Mouse (Mus musculus) left cerebral cortex, adult 2 months (tissue): Measurements from ENCODE around the gene Wdr91. TPM values are rescaled to one million over a fixed set of nuclear protein-coding genes. Genes with fewer than 3 reads are reported as not detected.

Experiments
- DNase-seq, 2 experiments: peaks; one replicate each; pipeline ENCODE4 v3.0.0; 2021 to 2022; ENCODE audit warnings: low spot score in 2 of 2, mixed read lengths in 1 of 2; ENCODE audit errors: extremely low spot score in 1 of 2
- H3K27ac ChIP-seq: fragments of 200-600 bp; 2 replicates; pipeline ENCODE4 v1.8.1; 2022
- H3K4me3 ChIP-seq: fragments of 200-600 bp; 2 replicates; pipeline ENCODE4 v1.8.1; 2022
- CTCF ChIP-seq: fragments of 200-600 bp; IDR thresholded peaks from 2 replicates; pipeline ENCODE4 v1.8.1; 2022; ENCODE audit warnings: antibody characterized with exemption, mild to moderate bottlenecking, moderate library complexity
- intact Hi-C: fragments of 180-260 bp; cut with DNase I; formaldehyde crosslinking; loops from one replicate; pipeline ENCODE4 v1.15.1; 2025
- total RNA-seq, 2 experiments: library from RNA; stranded (reverse); gene quantifications; 2 replicates each; pipeline ENCODE4 v1.2.3; 2021

The Wdr91 gene
- total RNA-seq, 2 experiments from 2014 or later: 29.3 to 30.7 TPM

DNA sequence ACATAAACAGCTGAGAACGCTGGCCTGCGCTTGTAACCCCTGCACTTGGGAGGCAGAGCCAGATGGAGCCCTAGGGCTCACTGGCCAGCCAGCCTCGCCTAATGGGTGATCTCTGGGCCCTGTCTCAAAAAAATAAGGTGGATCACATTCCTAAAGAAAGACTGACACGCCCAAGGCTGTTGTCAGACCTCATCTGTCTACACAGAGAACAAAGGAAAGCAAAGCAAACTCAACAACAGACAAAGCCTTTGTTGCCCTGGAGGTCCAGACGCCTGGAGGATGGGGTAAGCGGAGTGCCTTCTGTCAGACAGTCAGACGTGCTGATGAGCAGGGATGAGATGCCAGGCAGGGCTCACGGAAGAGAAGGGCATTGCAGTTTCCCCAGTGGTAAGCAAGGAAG, 43.9 kb downstream of the Wdr91 start:
- Histone ChIP-seq H3K4me3 (no peak overlapping the region), H3K27ac (no peak overlapping the region)
- TF ChIP-seq CTCF: no peak
- intact Hi-C loops: no loop called here
- no peak for DNase-seq

DNA sequence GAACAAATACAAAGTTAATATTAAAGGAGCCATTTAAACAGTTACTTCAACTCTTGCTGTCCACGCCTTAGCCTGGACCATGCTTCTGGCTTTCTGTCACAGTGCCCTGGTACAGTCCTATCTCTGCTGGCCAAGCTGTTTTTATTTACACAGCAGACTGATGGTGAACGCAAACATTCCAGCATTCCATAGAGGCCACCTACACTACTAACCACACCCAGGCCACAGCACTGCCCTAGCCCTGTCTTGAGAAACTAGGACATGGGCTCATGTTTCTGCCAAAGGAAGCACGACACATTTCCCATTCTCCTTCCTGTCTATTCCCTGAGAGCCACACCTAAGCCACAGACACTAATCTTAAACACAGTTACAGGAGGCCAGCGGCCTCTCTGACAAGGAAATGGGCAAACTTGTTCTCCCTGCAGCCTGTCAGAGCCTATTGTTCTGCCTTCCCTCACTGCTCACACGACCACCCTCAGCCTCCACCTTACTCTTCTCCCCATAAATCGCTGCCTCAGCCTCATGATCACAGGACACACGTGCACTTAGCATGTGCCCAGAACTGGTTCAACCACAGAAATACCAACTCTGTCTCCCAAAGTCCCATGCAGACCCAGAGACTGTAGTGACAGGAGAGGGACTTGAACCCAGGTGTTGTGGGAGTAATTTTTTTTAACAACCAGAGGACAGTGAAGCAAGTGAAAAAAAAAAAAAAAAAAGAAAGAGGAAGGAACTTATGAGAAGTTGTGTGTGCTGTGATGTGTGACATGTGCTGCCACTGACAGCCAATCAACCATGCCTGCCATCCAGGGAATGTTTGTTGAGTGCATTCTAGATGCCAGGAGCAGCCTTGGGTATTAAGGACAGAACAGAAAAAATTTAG, 44.7 kb downstream of the Wdr91 start:
- Histone ChIP-seq H3K4me3 (no peak overlapping the region), H3K27ac (peak overlapping the region; percentile 55)
- intact Hi-C loops: no loop called here
- no peak for DNase-seq
- no peak for TF ChIP-seq CTCF

DNA sequence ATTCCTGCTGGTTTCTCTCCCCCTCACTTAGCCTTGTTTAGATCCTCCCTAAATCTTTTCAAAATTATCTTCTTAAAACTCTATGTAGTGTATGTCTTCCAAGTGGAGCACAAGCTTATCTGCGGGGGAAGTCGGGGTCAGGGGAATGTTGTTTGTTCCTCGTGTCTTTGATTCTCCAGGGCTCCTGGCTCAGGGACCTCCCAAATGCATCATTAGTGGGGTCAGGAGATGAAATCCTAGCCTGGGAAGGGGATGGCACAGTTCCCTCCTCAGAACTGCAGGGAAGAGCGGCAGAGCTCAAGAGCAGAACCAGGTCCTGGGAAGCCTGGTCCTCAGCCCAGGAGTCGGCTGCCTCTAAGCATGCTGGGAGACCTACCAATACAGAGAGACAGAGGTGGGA, 45.5 kb downstream of the Wdr91 start:
- DNase-seq: no peak
- H3K27ac ChIP-seq: peak overlapping the region; percentile 55
- H3K4me3 ChIP-seq: no peak overlapping the region
- intact Hi-C loops: no loop called here
- no peak for TF ChIP-seq CTCF

DNA sequence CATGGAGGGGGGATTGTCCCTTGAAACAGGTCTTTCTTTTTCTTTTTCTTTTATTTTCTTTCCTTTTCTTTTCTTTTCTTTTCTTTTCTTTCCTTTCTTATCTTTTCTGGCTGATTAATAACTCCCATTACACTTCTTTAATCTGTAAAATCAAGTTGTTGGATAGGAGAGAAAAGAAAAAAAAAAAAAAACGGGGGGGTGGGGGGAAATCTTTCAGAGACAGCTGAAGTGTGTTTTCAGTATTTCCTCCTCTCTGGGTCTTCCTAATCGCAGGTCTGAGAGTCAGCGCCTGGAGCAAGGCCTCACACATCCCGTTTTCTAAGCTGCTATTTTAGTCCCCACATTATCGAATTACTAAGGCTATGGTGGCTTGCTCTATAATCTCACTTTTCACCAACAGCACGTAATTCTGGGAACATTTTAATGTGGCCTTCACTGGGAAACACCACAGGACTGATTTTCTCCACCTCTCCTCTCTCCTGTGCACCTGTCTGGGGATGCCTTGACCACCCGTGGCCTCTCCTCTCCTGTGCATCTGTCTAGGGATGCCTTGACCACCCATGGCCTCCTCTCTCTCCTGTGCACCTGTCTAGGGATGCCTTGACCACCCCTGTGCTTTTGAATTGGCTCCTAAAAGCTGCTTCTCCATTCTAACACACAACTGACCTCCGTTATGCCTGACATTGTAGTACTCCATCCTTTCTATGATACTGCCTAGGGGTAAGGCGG, 46.7 kb downstream of the Wdr91 start:
- TF ChIP-seq CTCF: no peak
- intact Hi-C loops: no loop called here
- H3K4me3 ChIP-seq: peak overlapping the region; percentile 32
- H3K27ac ChIP-seq: no peak overlapping the region; the same call in 1 of the 2 replicates
- DNase-seq: no peak

DNA sequence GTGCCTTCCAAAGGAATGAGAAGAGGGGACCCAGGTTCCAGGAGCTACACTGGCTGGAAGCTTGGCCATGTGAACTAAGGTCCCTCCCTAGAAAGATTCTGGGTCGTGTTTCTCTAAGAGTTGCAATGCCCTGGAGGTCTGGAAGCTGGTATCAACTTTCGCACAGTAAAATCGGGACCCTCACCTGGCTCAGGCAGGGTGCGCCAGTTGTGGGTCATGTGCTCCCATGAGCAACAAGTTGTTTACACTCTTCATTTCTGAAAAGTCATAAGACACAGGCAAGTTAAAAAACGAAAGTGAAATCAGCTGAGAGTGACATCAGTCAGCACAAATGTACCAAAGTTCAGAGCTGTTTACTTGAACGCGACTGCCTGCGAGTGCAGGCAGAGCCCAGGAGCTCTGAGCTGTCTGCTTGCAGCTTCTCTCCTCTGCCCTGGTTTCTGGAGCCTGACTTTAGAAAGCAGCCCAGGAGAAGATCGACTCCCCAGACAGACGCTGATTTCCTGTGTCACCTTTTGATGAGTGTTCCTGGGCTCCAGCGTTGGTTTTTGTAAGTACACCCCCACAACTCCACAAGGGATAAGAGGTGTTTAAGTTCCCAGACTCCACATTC, 47.8 kb downstream of the Wdr91 start, which contains the start of gene Tmem140:
Gene Tmem140 (plus strand): TSS at position 356 of the 613 bp plus-strand sequence.
- peak within 1 kb of the TSS; percentile 32 for H3K4me3 ChIP-seq
- intact Hi-C loops: no loop called here
- H3K27ac ChIP-seq: peak within 1 kb of the TSS; percentile 85
- DNase-seq: no peak
- TF ChIP-seq CTCF: no peak

DNA sequence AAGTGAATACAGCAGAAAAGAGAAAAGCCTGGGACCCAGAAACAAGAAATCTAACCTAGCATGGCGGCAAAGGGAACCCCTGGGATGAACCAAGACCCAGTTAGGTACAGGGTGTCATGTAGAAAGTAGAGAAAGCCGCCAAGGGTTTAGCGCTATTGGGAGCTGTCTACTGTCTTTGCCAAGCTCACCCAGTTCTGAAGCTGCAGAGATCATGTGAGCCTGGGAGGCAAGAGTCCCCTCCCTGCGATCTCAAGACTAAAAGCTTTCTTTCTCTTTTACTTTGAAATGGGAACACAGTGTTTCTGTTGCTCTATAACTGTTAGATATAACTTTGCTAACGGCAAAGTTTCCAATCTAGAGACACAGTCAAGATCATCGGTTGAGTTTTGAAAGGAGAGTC, 48.3 kb downstream of the Wdr91 start:
- Histone ChIP-seq H3K4me3 (peak overlapping the region; percentile 32), H3K27ac (peak overlapping the region; percentile 85)

DNA sequence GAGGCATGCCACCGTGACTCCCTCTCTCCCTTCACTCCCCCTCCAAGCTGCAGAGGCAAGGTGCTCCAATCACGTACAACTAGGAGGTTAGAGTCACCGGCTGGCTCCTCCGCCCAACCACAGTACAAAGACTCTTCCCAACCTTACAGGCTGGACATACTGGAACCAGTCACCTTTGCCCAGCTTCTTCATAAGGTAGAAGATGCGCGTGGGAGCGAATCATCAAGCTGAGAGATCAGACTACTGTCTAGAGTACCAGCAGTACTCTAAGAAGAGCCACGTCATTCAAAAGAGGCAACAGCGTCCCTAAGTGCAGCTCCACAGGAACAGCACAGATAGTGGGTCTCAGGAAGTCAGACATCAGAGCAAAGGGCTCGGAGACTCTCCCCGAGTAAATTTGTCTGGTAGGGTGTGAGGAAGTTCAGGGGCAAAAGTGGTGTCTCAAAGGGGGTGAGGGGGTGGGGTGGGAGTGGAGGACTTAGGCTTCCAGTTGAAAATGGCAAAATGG, 49.1 kb downstream of the Wdr91 start:
- TF ChIP-seq CTCF: no peak
- H3K4me3 ChIP-seq: no peak overlapping the region
- DNase-seq: no peak
- no peak overlapping the region for H3K27ac ChIP-seq
- intact Hi-C loops: no loop called here

More for the DNA sequence above, 48.3 kb downstream of the Wdr91 start:
- intact Hi-C loops: no loop called here
- no peak for DNase-seq
- TF ChIP-seq CTCF: no peak

DNA sequence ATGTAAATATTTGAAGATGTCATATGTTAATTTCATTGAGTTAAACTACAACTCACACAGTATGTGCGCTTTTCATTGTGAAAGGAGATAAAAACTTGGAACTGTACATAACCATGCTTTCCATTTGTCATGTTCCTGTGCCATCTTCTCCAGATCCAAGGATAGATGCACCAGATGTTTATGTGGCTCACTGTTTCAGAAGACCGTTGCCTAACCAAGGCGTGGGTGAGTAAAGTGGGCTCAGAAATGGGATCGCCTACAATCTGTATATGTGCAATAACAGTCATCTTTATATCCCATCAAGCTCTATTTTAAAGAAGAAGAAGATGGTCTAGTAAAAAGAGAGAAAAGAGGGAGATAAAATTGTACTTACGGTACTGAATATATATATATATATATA, 78.3 kb downstream of the Wdr91 start:
- H3K4me3 ChIP-seq: no peak overlapping the region
- DNase-seq: peak in 1 of 2 experiments; percentile 16
- H3K27ac ChIP-seq: no peak overlapping the region
- no peak for TF ChIP-seq CTCF
- intact Hi-C loops: loop anchor here (2.0 kb wide), 1 partner anchor 52 kb away; the partner anchor contains the start of gene Agbl3

Other genes starting within 250 kb of the Wdr91 start
- gene Agbl3, start 130.4 kb downstream of the Wdr91 start, total RNA-seq: 10 to 100 TPM; 13.8 to 14.3 TPM
- 1 to 10 TPM; 3.1 TPM for gene Tmem140, start 47.7 kb downstream of the Wdr91 start, total RNA-seq
- 1 to 10 TPM; 5.6 to 7.2 TPM for gene Cyren, start 32.8 kb downstream of the Wdr91 start, total RNA-seq
- gene Stra8, start 9.3 kb upstream of the Wdr91 start, total RNA-seq: not detected
- 1 to 10 TPM; 1.1 to 1.4 TPM for gene Slc23a4, start 77.5 kb upstream of the Wdr91 start, total RNA-seq
- gene Cnot4, start 222.8 kb upstream of the Wdr91 start, total RNA-seq: 10 to 100 TPM; 43.3 to 45.6 TPM